Mouse (Mus musculus) frontal cortex, adult (tissue): ENCODE results near the gene Zfp990.
"Not testable (repeated sequence)": the region's sequence is repeated elsewhere in the genome, so short reads cannot be mapped to it uniquely, and the experiment has no call there.

Source experiments
- ATAC-seq: cut with Nextera tagmentation; 2 replicates; pipeline ENCODE4 v1.9.2; 2017; ENCODE audit warnings: mild to moderate bottlenecking, moderate library complexity, mixed read lengths; ENCODE audit not compliant: low TSS enrichment

Zfp990 gene

GRCm38 (mm10) chr4:145510459-145510858 is at the start of gene Zfp990:
Zfp990 (plus strand) TSS chr4:145510759.
- ATAC-seq = not testable (repeated sequence)

GRCm38 (mm10) chr4:145463553-145464253 is 46.9 kb upstream of the Zfp990 start:
- not testable (repeated sequence) for ATAC-seq

GRCm38 (mm10) chr4:145478128-145478527 is 32.4 kb upstream of the Zfp990 start:
- ATAC-seq = no peak

- ATAC-seq = not testable (repeated sequence)
Measured at GRCm38 (mm10) chr4:145480699-145481098, 29.9 kb upstream of the Zfp990 start.

- no peak for ATAC-seq
Measured at GRCm38 (mm10) chr4:145489396-145489795, 21.2 kb upstream of the Zfp990 start.

- ATAC-seq = no peak
Measured at GRCm38 (mm10) chr4:145492132-145492531, 18.4 kb upstream of the Zfp990 start.

- not testable (repeated sequence) for ATAC-seq
Measured at GRCm38 (mm10) chr4:145493316-145493715, 17.2 kb upstream of the Zfp990 start.

- ATAC-seq = not testable (repeated sequence)
Measured at GRCm38 (mm10) chr4:145514637-145515036, 4.1 kb downstream of the Zfp990 start.

GRCm38 (mm10) chr4:145515776-145516565 is 5.4 kb downstream of the Zfp990 start:
- not testable (repeated sequence) for ATAC-seq

GRCm38 (mm10) chr4:145517391-145517790 is 6.8 kb downstream of the Zfp990 start:
- ATAC-seq = not testable (repeated sequence)

- not testable (repeated sequence) for ATAC-seq
Measured at GRCm38 (mm10) chr4:145543861-145544260, 33.3 kb downstream of the Zfp990 start.

- ATAC-seq = not testable (repeated sequence)
Measured at GRCm38 (mm10) chr4:145545106-145545505, 34.5 kb downstream of the Zfp990 start.

GRCm38 (mm10) chr4:145545734-145546349 is 35.3 kb downstream of the Zfp990 start:
- not testable (repeated sequence) for ATAC-seq

- not testable (repeated sequence) for ATAC-seq
Measured at GRCm38 (mm10) chr4:145546477-145546876, 35.9 kb downstream of the Zfp990 start.

- ATAC-seq = no peak
Measured at GRCm38 (mm10) chr4:145556680-145557079, 46.1 kb downstream of the Zfp990 start.

GRCm38 (mm10) chr4:145559505-145560099 is 49.0 kb downstream of the Zfp990 start:
- no peak for ATAC-seq

- ATAC-seq = no peak
Measured at GRCm38 (mm10) chr4:145564111-145564821, 53.7 kb downstream of the Zfp990 start.

- not testable (repeated sequence) for ATAC-seq
Measured at GRCm38 (mm10) chr4:145570461-145570860, 59.9 kb downstream of the Zfp990 start.

- ATAC-seq = not testable (repeated sequence)
Measured at GRCm38 (mm10) chr4:145576623-145577022, 66.1 kb downstream of the Zfp990 start.

GRCm38 (mm10) chr4:145580333-145580732 is 69.8 kb downstream of the Zfp990 start:
- not testable (repeated sequence) for ATAC-seq

GRCm38 (mm10) chr4:145585078-145585477 is 74.5 kb downstream of the Zfp990 start, which contains the start of gene Gm13212:
Gm13212 (plus strand) TSS chr4:145585166.
- not testable (repeated sequence) for ATAC-seq
